Mouse (Mus musculus) natural killer cell, adult 2 months (primary cell): ENCODE data around the gene Igf2bp1.

ENCODE experiments used
- DNase-seq, 2 experiments: peaks; one replicate each; pipeline ENCODE4 v3.0.0; 2022; ENCODE audit warnings: low spot score in 2 of 2

Gene Igf2bp1

GRCm38 (mm10) chr11:96005403-96006271 is at the start of gene Igf2bp1:
TSS of gene Igf2bp1 (minus strand) at chr11:96005940.
- DNase-seq: peak in 1 of 2 experiments; percentile 33

DNA sequence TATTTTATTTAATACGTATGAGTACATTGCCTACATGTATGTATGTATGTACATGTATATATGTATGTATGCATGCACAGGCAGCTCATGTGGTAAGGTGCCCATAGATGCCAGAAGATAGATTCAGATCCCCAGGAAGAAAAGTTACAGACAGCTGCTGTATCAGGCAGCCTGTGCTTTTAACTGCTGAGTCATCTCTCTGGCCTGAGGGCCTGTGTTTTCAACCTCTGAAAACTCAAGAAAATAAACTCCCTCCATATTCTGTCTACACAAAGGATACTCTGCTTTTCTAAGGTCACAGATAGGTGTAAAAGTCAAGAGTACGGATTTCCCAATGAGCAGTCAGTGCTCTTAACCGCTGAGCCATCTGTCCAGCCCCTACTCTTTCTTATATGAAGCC is 45.1 kb upstream of the Igf2bp1 start:
- no peak for DNase-seq

- DNase-seq: no peak
These were observed 44.2 kb upstream of the Igf2bp1 start for GRCm38 (mm10) chr11:96049939-96050338.

DNA sequence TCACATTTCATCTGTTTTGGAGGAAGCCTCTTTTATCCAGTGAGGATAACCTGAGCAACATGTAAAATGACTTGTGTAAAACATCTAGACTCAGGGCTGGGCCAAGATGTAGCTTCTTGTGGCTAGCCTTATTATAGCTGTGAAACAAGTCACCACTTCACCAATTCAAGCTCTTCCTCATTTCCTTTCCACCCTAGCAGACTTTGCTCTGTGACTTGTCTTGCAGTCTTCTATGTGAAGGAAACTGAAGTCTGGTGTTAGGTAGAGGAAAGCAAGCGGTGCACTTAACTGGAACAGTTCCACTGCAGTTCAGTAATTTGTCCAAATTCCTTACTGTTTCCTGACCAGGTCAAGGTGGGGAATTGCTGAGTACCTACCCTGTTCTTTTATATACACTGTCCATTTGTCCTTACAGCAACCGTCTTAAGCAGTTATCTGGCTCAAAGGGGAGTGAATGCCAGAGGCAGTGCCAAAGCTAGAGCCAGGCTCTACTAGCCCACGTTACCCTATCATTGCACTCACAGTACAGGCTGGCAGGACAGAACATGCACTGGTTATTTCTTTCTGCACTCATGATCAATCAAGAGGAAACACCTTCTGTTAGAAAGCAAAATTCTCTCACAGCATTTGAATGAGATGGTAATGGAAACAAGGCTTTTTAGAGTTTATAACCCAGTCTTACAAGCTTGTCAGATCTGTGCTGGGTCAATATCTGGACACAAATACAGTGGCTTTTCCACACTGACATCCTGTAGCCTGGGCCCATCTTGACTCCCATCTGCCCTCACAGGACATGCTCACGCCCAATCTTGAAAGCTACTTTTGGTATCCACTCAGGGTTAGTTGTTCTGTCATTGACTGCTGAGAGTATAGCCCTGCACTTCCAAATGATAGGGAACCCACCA is 42.0 kb upstream of the Igf2bp1 start:
- no peak for DNase-seq

DNA sequence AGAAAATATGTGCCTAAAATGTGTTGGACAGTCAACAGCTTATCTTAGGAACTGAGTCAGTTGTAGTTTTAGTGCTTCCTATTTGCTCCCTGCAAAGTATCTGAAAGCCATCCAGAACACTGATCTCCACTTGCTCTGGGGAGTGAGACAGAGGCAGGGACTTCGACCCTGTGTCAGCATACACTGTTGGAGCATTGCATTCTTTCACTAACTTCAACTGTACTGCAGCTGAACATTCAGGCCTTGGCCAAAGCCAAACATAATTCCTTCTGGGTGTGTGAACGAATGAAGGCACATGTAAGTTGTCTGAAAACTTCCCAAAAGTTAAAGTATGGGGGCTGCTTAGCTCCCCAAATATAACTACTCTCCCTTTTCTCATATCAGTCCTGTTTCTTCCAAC is 41.1 kb upstream of the Igf2bp1 start:
- DNase-seq: no peak

- DNase-seq: no peak
These were observed 40.3 kb upstream of the Igf2bp1 start for GRCm38 (mm10) chr11:96046028-96046427.

- DNase-seq: no peak
These were observed 39.2 kb upstream of the Igf2bp1 start for GRCm38 (mm10) chr11:96044803-96045567.

DNA sequence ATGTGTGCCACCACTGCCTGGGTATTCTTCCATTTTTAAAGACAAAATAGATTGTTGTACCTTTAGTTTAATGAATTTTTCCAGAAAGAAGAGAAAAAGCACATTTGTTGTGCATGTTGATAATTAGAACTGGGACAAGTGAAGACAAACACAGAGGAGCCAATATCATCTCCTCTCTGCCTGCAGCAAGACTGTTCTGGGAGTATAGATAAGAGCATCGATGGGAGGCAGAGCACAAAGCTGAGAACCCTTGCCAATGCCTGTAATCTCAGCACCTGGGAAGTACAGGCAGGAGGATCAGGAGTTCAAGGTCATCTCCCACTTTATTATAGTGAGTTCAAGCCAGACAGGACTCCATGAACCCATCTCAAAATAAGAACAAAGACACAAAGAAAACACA is 32.8 kb upstream of the Igf2bp1 start:
- DNase-seq: no peak

DNA sequence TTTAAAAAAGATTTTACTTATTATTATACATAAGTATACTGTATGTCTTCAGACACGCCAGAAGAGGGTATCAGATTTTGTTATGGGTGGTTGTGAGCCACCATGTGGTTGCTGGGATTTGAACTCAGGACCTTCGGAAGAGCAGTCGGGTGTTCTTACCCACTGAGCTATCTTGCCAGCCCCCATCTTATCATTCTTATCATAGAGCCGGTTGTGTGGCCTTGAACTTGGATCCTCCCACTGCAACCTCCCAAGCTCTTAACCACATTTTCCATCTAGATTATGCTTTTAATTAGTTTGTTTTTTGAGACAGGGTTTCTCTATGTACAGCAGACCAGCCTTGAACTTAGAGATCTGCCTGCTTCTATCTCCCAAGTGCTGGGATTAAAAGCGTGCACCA is 31.8 kb upstream of the Igf2bp1 start:
- DNase-seq: no peak

DNA sequence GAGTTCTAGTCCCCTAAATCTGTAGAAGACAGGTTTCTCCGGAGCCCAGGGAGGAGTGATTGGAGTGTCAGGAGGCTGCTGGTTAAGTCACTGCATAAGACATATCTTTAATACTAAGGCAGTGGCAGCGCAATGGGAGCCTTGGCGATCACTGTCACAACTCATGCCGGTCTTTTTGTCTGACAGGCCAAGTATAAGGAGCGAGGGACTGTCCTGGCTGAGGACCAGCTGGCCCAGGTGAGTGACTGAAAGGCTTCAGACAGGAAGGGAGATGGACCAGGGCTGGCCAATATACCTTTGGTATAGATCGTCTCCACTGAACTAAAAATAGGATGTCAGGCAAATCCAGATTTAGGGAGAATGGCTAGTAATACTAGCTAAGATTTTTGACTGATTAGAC is 29.4 kb upstream of the Igf2bp1 start:
- no peak for DNase-seq

DNA sequence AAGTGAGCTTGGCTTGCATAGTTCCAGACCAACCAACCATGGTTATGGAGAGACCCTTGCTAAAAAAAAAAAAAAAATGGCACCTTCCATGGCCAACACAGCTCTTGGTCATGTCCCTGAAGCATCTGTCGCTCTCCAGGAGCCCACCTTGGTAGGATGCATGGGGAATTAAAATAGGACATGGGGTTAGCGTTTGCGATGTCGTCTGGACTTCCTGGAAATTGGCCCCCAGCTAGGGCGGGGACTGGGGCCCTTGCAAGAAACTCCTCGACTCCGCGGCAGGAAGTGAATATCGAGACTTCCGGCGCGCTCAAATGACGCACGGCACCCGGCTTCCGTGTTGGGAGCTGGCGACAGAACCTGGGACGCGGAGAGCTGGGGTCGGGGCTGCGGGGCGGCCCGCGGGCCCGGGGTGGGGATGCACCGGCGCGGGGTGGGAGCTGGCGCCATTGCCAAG is 28.9 kb upstream of the Igf2bp1 start, which contains the start of gene Snf8:
Gene Snf8, plus strand, starts transcription at position 290 of the 457 bp plus-strand sequence.
- DNase-seq: peak; percentile 90 to 93

DNA sequence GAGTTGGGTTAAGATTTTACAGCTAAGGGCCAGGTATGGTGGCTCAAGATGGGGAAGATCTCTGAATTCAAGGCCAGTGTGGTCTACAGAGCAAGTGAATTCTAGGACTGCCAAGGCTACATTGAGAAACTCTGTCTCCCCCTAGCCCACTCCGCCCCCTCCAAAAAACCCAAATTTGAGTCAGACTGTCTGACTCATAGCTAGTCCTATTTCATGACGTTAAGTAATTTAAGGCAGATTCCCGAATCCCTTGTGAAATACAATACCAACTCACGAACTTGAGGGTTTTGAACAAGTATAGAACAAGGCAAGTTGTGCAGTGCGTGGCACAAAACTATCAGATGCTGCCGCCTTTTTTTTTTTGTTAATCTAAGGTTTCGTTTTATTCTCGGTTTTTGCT is 28.4 kb upstream of the Igf2bp1 start:
- no peak for DNase-seq

DNA sequence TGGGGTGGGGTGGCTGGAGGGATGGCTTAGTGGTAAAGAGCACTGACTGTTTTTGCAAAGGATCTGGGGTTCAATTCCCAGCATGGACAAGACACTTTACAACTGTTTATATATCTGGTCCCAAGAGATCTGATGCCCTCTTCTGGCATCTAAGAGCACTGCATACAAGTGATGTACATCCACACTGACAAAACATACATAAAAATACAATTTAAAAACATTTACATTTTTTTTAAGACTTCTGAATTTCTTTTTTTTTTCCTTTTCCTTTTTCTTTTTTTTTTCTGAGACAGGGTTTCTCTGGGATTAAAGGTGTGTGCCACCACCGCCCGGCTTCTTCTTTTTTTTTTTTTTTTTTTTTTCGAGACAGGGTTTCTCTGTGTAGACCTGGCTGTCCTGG is 27.5 kb upstream of the Igf2bp1 start:
- DNase-seq: no peak

GRCm38 (mm10) chr11:96031701-96032100 is 26.0 kb upstream of the Igf2bp1 start:
- DNase-seq: no peak

DNA sequence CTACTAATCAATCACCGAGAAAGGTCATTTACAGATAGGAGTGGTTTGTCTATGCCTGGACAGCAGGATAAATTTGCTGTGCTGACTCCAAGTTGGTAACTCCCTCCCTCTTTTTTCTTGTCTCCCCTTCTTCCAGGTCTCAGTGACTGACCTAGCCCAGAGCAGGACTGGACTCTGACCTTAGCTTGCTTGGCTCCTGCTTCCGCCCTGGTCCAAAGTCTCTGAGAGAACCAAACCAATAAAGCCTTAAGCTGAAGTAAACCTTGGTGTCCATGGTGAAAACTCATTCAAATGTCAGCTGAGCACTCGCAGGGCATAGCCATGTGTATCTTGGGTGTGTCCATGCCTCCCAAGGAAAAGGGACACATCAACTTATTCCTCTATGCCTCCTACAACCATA is 24.8 kb upstream of the Igf2bp1 start:
- no peak for DNase-seq

- no peak for DNase-seq
These were observed 22.4 kb upstream of the Igf2bp1 start for GRCm38 (mm10) chr11:96028130-96028529.

- no peak for DNase-seq
These were observed 14.9 kb upstream of the Igf2bp1 start for GRCm38 (mm10) chr11:96020622-96021021.

GRCm38 (mm10) chr11:96017941-96018351 is 12.2 kb upstream of the Igf2bp1 start:
- DNase-seq: no peak

- no peak for DNase-seq
These were observed 9.7 kb upstream of the Igf2bp1 start for GRCm38 (mm10) chr11:96015421-96015820.

DNA sequence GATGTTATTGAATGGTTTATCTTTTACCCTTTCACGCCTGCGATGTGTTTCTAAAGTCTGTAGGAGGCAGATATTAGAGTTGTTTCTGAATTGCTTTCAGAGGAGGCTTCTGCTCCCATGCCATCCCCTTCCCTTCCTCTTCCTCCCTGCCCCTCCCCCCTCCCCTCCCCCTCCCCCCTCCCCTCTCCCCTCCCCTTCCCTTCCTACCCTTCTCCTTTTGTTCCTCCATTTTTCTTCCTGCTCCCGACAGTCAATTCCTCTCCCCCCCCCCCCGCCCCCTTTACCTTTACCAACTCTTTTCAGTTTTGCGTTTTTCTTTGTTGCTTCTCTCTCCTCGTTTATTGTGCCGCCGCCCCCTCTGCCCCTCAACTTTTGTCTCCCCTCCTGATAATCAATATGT is 6.2 kb upstream of the Igf2bp1 start:
- DNase-seq: no peak

- DNase-seq: no peak
These were observed 3.1 kb upstream of the Igf2bp1 start for GRCm38 (mm10) chr11:96008827-96009226.
